Mouse (Mus musculus) megakaryocyte, embryonic 14.5 days (primary cell): ENCODE measurements around the gene Rft1.

Source experiments
- FLI1 ChIP-seq: IDR thresholded peaks from 2 replicates; pipeline ENCODE4 v1.6.1; 2012; ENCODE audit warnings: low read length, inconsistent platforms, mixed read lengths
- GATA1 ChIP-seq: IDR thresholded peaks from 3 replicates; pipeline ENCODE4 v1.6.1; 2012; ENCODE audit warnings: mixed read lengths, low read length, inconsistent platforms, borderline replicate concordance

GRCm38 (mm10) chr14:30690685-30691084, 36.5 kb downstream of the Rft1 start:
- TF ChIP-seq GATA1 (no peak), FLI1 (no peak)
